Mouse (Mus musculus) heart, postnatal 0 days (tissue): ENCODE results near the gene Wfdc16.

Experiments used
- CTCF ChIP-seq: IDR thresholded peaks from 2 replicates; pipeline ENCODE4 v1.5.1; 2016; ENCODE audit warnings: antibody characterized with exemption, control low read depth, low read depth
- EP300 ChIP-seq: IDR thresholded peaks from 2 replicates; pipeline ENCODE4 v1.6.1; 2016; ENCODE audit warnings: antibody characterized with exemption, low read depth

GRCm38 (mm10) chr2:164676103-164676502, 37.5 kb upstream of the Wfdc16 start:
- no peak for TF ChIP-seq CTCF
- TF ChIP-seq EP300 = no peak
